Mouse (Mus musculus): ENCODE results near the gene Hoxa9.

Hoxa9 gene

GRCm38 (mm10) chr6:52183311-52184080 is 47.4 kb downstream of the Hoxa9 start:
- DNase-seq (ENCODE audit: low read depth, low spot score), result no peak

- DNase-seq (ENCODE audit: low read depth, low spot score), result no peak
Measured at GRCm38 (mm10) chr6:52182793-52183192, 48.1 kb downstream of the Hoxa9 start.

- DNase-seq (ENCODE audit: low read depth, low spot score), result no peak
Measured at GRCm38 (mm10) chr6:52182030-52182429, 48.9 kb downstream of the Hoxa9 start.

- no peak for DNase-seq (ENCODE audit: low read depth, low spot score)
Measured at GRCm38 (mm10) chr6:52180726-52181125, 50.2 kb downstream of the Hoxa9 start.

- DNase-seq (ENCODE audit: low read depth, low spot score), result no peak
Measured at GRCm38 (mm10) chr6:52180213-52180710, 50.6 kb downstream of the Hoxa9 start.

GRCm38 (mm10) chr6:52179690-52180089 is 51.2 kb downstream of the Hoxa9 start:
- DNase-seq (ENCODE audit: low read depth, low spot score), result no peak

- no peak for DNase-seq (ENCODE audit: low read depth, low spot score)
Measured at GRCm38 (mm10) chr6:52178918-52179665, 51.8 kb downstream of the Hoxa9 start.

- DNase-seq (ENCODE audit: low read depth, low spot score), result no peak
Measured at GRCm38 (mm10) chr6:52177806-52178205, 53.1 kb downstream of the Hoxa9 start.

- DNase-seq (ENCODE audit: low read depth, low spot score), result no peak
Measured at GRCm38 (mm10) chr6:52177061-52177735, 53.7 kb downstream of the Hoxa9 start, which contains the start of gene 5730596B20Rik. Gene 5730596B20Rik (plus strand): TSS chr6:52177498.

GRCm38 (mm10) chr6:52176391-52176790 is 54.5 kb downstream of the Hoxa9 start:
- DNase-seq (ENCODE audit: low read depth, low spot score), result no peak

GRCm38 (mm10) chr6:52175864-52176263 is 55.0 kb downstream of the Hoxa9 start:
- DNase-seq (ENCODE audit: low read depth, low spot score), result no peak

GRCm38 (mm10) chr6:52174968-52175751 is 55.7 kb downstream of the Hoxa9 start:
- DNase-seq (ENCODE audit: low read depth, low spot score), result no peak

GRCm38 (mm10) chr6:52173648-52174047 is 57.2 kb downstream of the Hoxa9 start:
- DNase-seq (ENCODE audit: low read depth, low spot score), result no peak

Measured in retina, postnatal 7 days (tissue).